Mouse (Mus musculus): Measurements from ENCODE around the gene Disp1. TPM values are rescaled to one million over a fixed set of nuclear protein-coding genes. Genes with fewer than 3 reads are reported as not detected.

Gene Disp1
- total and polyA plus RNA-seq, 3 experiments: 3.4 to 11.3 (median 5.9) TPM

DNA sequence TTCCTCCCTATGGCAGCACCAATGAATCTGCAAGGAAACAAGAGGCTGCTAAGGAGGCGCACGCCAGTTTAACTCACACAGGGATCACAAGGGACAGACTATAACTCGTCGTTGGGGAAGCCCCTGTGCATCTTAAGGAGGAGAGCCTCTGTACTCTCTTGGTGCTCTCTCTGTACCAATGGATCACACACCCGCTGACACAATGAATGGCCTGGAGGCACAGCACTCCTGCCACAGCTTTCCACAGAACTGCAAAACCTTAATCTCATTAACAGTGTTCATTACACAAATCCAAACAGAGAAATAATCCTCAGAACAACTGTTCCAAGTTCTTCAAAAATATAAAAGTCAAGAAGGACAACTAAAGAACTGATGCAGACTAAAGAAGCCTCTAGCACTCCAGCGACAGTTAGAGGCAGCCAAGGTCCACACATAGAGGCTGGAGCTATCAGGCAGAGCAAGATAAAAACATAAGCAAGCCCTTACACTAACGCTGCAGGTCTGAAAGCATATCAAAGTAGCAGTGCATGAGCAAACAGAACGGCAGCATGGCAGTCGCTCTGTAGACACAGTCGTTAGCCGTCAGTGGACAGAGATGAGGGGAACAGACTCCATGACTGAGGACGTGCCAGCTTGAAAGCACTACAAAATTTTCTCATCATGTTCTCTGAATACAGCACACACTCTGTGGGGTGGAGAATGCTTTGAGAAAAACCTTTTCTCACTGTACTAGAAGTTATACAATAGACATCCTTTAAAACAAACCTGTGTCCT is 38.5 kb downstream of the Disp1 start:
- H3K4me3 ChIP-seq (replicated peaks in 1 of 3; ENCODE audit: low read depth in 2 of 3, low read length in 2 of 3, poor library complexity in 1 of 3): no peak overlapping the region
- DNase-seq (ENCODE audit: extremely low read depth): no peak
- no peaks in the 10 kb centered on the region for H3K9me3 ChIP-seq (replicated peaks; ENCODE audit: low read length)
- no peak overlapping the region for H3K4me2 ChIP-seq (ENCODE audit: insufficient read depth, low read depth, poor library complexity, severe bottlenecking)
- H3K4me1 ChIP-seq (ENCODE audit: control insufficient read depth in 1 of 2, insufficient read depth in 2 of 2): peaks cover 3 to 42% of the 10 kb centered on the region in 2 experiments; a peak in 3 of 4 replicates
- in situ Hi-C loops (cut with MboI; ENCODE audit: low pct_ligation_motif_present, low pct_unique_long_range_greater_than_20kb, low sequenced_read_pairs): no loop called here
- no peak overlapping the region for H3K27ac ChIP-seq (ENCODE audit: insufficient read depth, low read depth)
- TF ChIP-seq MAZ (IDR thresholded peaks at IDR 0.05; ENCODE audit: low read depth, low read length): no peak
- TF ChIP-seq TCF12 (IDR thresholded peaks at IDR 0.05; ENCODE audit: low read depth, low read length): no peak
- TF ChIP-seq MYC (IDR thresholded peaks at IDR 0.05; ENCODE audit: low read depth, low read length): no peak
- no peak for TF ChIP-seq E2F4 (IDR thresholded peaks at IDR 0.05; ENCODE audit: insufficient replicate concordance, low read depth, low read length)
- no peak for TF ChIP-seq NELFE (IDR thresholded peaks at IDR 0.05; ENCODE audit: low read depth, low read length)
- no peak for TF ChIP-seq EP300 (IDR thresholded peaks at IDR 0.05; ENCODE audit: low read length)
- TF ChIP-seq MAFK (IDR thresholded peaks at IDR 0.05; ENCODE audit: insufficient replicate concordance, low read length): no peak
- TF ChIP-seq MXI1 (IDR thresholded peaks at IDR 0.05; ENCODE audit: low read depth, low read length): no peak
- no peak for TF ChIP-seq USF2 (conservative IDR thresholded peaks at IDR 0.05; ENCODE audit: low read depth, low read length)
- TF ChIP-seq HCFC1 (IDR thresholded peaks at IDR 0.05; ENCODE audit: low read depth, low read length): no peak
- TF ChIP-seq CTCF (conservative IDR thresholded peaks at IDR 0.05 in 1 of 2, IDR thresholded peaks at IDR 0.05 in 1 of 2; ENCODE audit: low read depth in 2 of 2, low read length in 2 of 2): no peak
- TF ChIP-seq USF1 (IDR thresholded peaks at IDR 0.05; ENCODE audit: low read depth, low read length): no peak
- TF ChIP-seq PAX5 (IDR thresholded peaks at IDR 0.05; ENCODE audit: low read length): no peak
- H3K27me3 ChIP-seq (replicated peaks): no peaks in the 10 kb centered on the region
- peaks cover 0 to 24% of the 10 kb centered on the region in 2 experiments for H3K36me3 ChIP-seq (replicated peaks in 1 of 2; ENCODE audit: control insufficient read depth in 1 of 2, insufficient read depth in 1 of 2, low read length in 1 of 2)
- dilution Hi-C loops (cut with MboI; ENCODE audit: extremely low pct_ligation_motif_present, extremely low pct_unique_long_range_greater_than_20kb, low sequenced_read_pairs): no loop called here
- H3K9ac ChIP-seq (ENCODE audit: insufficient read depth, low read depth): no peak overlapping the region
- no peaks in the 10 kb centered on the region for H3K79me2 ChIP-seq (replicated peaks; ENCODE audit: control insufficient read depth, extremely low read depth, insufficient read depth, poor library complexity, severe bottlenecking)

DNA sequence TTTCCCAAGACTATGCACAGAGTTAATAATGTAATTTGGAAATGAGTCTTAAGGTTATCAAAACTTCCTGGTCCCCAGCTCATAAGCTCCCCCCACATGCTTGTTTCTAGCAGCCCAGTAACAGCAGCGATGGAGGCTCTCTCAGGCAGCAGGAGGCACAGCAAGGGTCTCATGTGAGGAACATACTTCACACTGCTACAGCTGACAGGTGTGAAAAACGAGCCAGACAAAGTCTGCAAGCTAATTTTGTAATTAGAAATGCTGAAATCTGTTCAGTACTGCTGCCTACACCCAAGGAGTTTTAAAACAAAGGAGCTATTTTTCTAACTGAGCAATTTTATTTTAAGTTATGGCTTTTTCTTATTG is 40.3 kb downstream of the Disp1 start:
- no peak overlapping the region for H3K4me2 ChIP-seq (ENCODE audit: insufficient read depth, low read depth, poor library complexity, severe bottlenecking)
- no peaks in the 10 kb centered on the region for H3K79me2 ChIP-seq (replicated peaks; ENCODE audit: control insufficient read depth, extremely low read depth, insufficient read depth, poor library complexity, severe bottlenecking)
- peaks cover 0 to 24% of the 10 kb centered on the region in 2 experiments for H3K36me3 ChIP-seq (replicated peaks in 1 of 2; ENCODE audit: control insufficient read depth in 1 of 2, insufficient read depth in 1 of 2, low read length in 1 of 2)
- H3K27me3 ChIP-seq (replicated peaks): no peaks in the 10 kb centered on the region
- no peak overlapping the region for H3K27ac ChIP-seq (ENCODE audit: insufficient read depth, low read depth)
- dilution Hi-C loops (cut with MboI; ENCODE audit: extremely low pct_ligation_motif_present, extremely low pct_unique_long_range_greater_than_20kb, low sequenced_read_pairs): no loop called here
- H3K4me3 ChIP-seq (replicated peaks in 1 of 3; ENCODE audit: low read depth in 2 of 3, low read length in 2 of 3, poor library complexity in 1 of 3): no peak overlapping the region
- no peak for DNase-seq (ENCODE audit: extremely low read depth)
- H3K9ac ChIP-seq (ENCODE audit: insufficient read depth, low read depth): no peak overlapping the region
- H3K9me3 ChIP-seq (replicated peaks; ENCODE audit: low read length): no peaks in the 10 kb centered on the region
- TF ChIP-seq USF2 (conservative IDR thresholded peaks at IDR 0.05; ENCODE audit: low read depth, low read length): no peak
- no peak for TF ChIP-seq TCF12 (IDR thresholded peaks at IDR 0.05; ENCODE audit: low read depth, low read length)
- TF ChIP-seq MEF2A (IDR thresholded peaks at IDR 0.05; ENCODE audit: borderline replicate concordance, low read depth, low read length): no peak
- no peak for TF ChIP-seq BHLHE40 (IDR thresholded peaks at IDR 0.05; ENCODE audit: low read depth, low read length)
- TF ChIP-seq ZMIZ1 (IDR thresholded peaks at IDR 0.05; ENCODE audit: low read depth, low read length): no peak
- no peak for TF ChIP-seq JUND (conservative IDR thresholded peaks at IDR 0.05; ENCODE audit: low read depth, low read length)
- no peak for TF ChIP-seq UBTF (IDR thresholded peaks at IDR 0.05; ENCODE audit: low read depth, low read length)
- no peak for TF ChIP-seq JUN (IDR thresholded peaks at IDR 0.05; ENCODE audit: insufficient read depth, low read depth, low read length)
- TF ChIP-seq MXI1 (IDR thresholded peaks at IDR 0.05; ENCODE audit: low read depth, low read length): no peak
- TF ChIP-seq POLR2A (IDR thresholded peaks at IDR 0.05; ENCODE audit: low read depth, low read length): no peak
- in situ Hi-C loops (cut with MboI; ENCODE audit: low pct_ligation_motif_present, low pct_unique_long_range_greater_than_20kb, low sequenced_read_pairs): no loop called here
- H3K4me1 ChIP-seq (ENCODE audit: control insufficient read depth in 1 of 2, insufficient read depth in 2 of 2): peaks cover 3 to 32% of the 10 kb centered on the region in 2 experiments; a peak in 3 of 4 replicates
